ENCODE assay signal across 8 mouse cellular contexts in genomic region chr5:144963401-144963800, GRCm38 (mm10). TPM values are rescaled to one million over a fixed set of nuclear protein-coding genes. Genes with fewer than 3 reads are reported as not detected.
DNase-seq lines count a peak whose midpoint lies in the region; ATAC-seq and TF ChIP-seq lines count a peak whose summit lies in the region.
"Had no signal": no experiment of that assay in that cellular context is flagged by ENCODE, and none has a peak within 500 bp of the region (broad histone marks: within the 10 kb centered on the region; RNA-seq: fewer than 3 reads in every experiment).

No protein-coding gene starts in this region.

- peak overlapping the region; percentile 66 for H3K27ac ChIP-seq in forebrain, embryonic 12.5 days
- H3K27ac ChIP-seq in hindbrain, embryonic 13.5 days, result peak overlapping the region; percentile 67
- H3K27ac ChIP-seq in limb, embryonic 14.5 days (replicated peaks; ENCODE audit: low read depth, low read length), result peak overlapping the region; percentile 76
- peak overlapping the region; percentile 66 for H3K27ac ChIP-seq in neural tube, embryonic 15.5 days (replicated peaks)
- H3K27ac ChIP-seq: liver, embryonic 14.5 days had no signal

- no peak for TF ChIP-seq POLR2A in limb, embryonic 14.5 days (IDR thresholded peaks at IDR 0.05; ENCODE audit: borderline replicate concordance, extremely low read depth, insufficient read depth, insufficient read length)

- peaks cover 15% of the 10 kb centered on the region for H3K27me3 ChIP-seq in forebrain, embryonic 12.5 days
- H3K27me3 ChIP-seq in hindbrain, embryonic 13.5 days, result peaks cover 10% of the 10 kb centered on the region
- H3K27me3 ChIP-seq in limb, embryonic 14.5 days (ENCODE audit: control insufficient read depth, insufficient read depth, low read length), result no peaks in the 10 kb centered on the region
- H3K27me3 ChIP-seq in neural tube, embryonic 15.5 days (replicated peaks), result no peaks in the 10 kb centered on the region

- peaks cover 45% of the 10 kb centered on the region for H3K4me1 ChIP-seq in forebrain, embryonic 12.5 days
- peaks cover 59% of the 10 kb centered on the region for H3K4me1 ChIP-seq in hindbrain, embryonic 13.5 days (replicated peaks)
- H3K4me1 ChIP-seq in limb, embryonic 14.5 days (ENCODE audit: control insufficient read depth, insufficient read depth, low read length), result peaks cover 26% of the 10 kb centered on the region
- H3K4me1 ChIP-seq in neural tube, embryonic 15.5 days, result peaks cover 55% of the 10 kb centered on the region

- DNase-seq in right cerebral cortex, postnatal 4 days, result peak; percentile 47
- no peak for DNase-seq in right cerebral cortex, postnatal 25 days
- no peak for DNase-seq in limb, embryonic 14.5 days (ENCODE audit: low spot score)
- no peak for DNase-seq in layer of hippocampus, adult 9-10 months (ENCODE audit: low spot score)

- no peaks in the 10 kb centered on the region for H3K36me3 ChIP-seq in forebrain, embryonic 12.5 days (replicated peaks)
- H3K36me3 ChIP-seq in hindbrain, embryonic 13.5 days, result no peaks in the 10 kb centered on the region
- no peaks in the 10 kb centered on the region for H3K36me3 ChIP-seq in limb, embryonic 14.5 days (ENCODE audit: control insufficient read depth, insufficient read depth, low read length)
- no peaks in the 10 kb centered on the region for H3K36me3 ChIP-seq in neural tube, embryonic 15.5 days

- H3K9ac ChIP-seq in forebrain, embryonic 12.5 days, result no peak overlapping the region; the same call in 1 of the 2 replicates
- H3K9ac ChIP-seq in hindbrain, embryonic 13.5 days, result peak overlapping the region; percentile 55; the same call in 1 of the 2 replicates
- no peak overlapping the region for H3K9ac ChIP-seq in limb, embryonic 14.5 days (ENCODE audit: low read depth, low read length, severe bottlenecking)
- H3K9ac ChIP-seq in neural tube, embryonic 15.5 days (replicated peaks), result peak overlapping the region; percentile 30; the same call in 1 of the 2 replicates
- H3K9ac ChIP-seq: liver, embryonic 14.5 days had no signal

- H3K4me3 ChIP-seq in forebrain, embryonic 12.5 days (replicated peaks), result peak overlapping the region; percentile 14; the same call in 1 of the 2 replicates
- H3K4me3 ChIP-seq in hindbrain, embryonic 13.5 days, result peak overlapping the region; percentile 78
- peak overlapping the region; percentile 94 for H3K4me3 ChIP-seq in limb, embryonic 14.5 days (replicated peaks; ENCODE audit: low read length)
- peak overlapping the region; percentile 95 for H3K4me3 ChIP-seq in neural tube, embryonic 15.5 days (replicated peaks)

- no peaks in the 10 kb centered on the region for H3K9me3 ChIP-seq in forebrain, embryonic 12.5 days
- no peaks in the 10 kb centered on the region for H3K9me3 ChIP-seq in hindbrain, embryonic 13.5 days
- no peaks in the 10 kb centered on the region for H3K9me3 ChIP-seq in limb, embryonic 14.5 days (ENCODE audit: control insufficient read depth, low read length)
- no peaks in the 10 kb centered on the region for H3K9me3 ChIP-seq in neural tube, embryonic 15.5 days (replicated peaks)

- no peak for ATAC-seq in forebrain, embryonic 12.5 days (ENCODE audit: low FRiP score)
- no peak for ATAC-seq in hindbrain, embryonic 13.5 days (ENCODE audit: low FRiP score)
- ATAC-seq in limb, embryonic 14.5 days (ENCODE audit: low FRiP score, low read depth), result no peak
- no peak for ATAC-seq in neural tube, embryonic 15.5 days (ENCODE audit: low FRiP score)

- peak overlapping the region; percentile 75 for H3K4me2 ChIP-seq in forebrain, embryonic 12.5 days
- H3K4me2 ChIP-seq in hindbrain, embryonic 13.5 days, result peak overlapping the region; percentile 58
- H3K4me2 ChIP-seq in limb, embryonic 14.5 days (replicated peaks; ENCODE audit: low read depth, low read length, severe bottlenecking), result peak overlapping the region; percentile 71
- H3K4me2 ChIP-seq in neural tube, embryonic 15.5 days, result peak overlapping the region; percentile 71

- WGBS in forebrain, embryonic 12.5 days, result 71% methylated on average over 3 of the region's 3 CpGs
- WGBS in hindbrain, embryonic 13.5 days, result 58% methylated on average over 3 of the region's 3 CpGs
- WGBS in limb, embryonic 14.5 days, result 22% methylated on average over 3 of the region's 3 CpGs
- WGBS in neural tube, embryonic 15.5 days, result 45% methylated on average over 3 of the region's 3 CpGs

RNA-seq across cellular contexts. Expression of gene Smurf1, which starts 2.2 kb away (rescaled TPM):
- 22.7 and 24.7 TPM in 2 replicates for polyA plus RNA-seq in forebrain, embryonic 12.5 days (2016; fragmentation: Nextera tagmentation; extraction: Ambion mirVana)
- polyA plus RNA-seq in hindbrain, embryonic 13.5 days (2015; fragmentation: Nextera tagmentation; extraction: Ambion mirVana), result 28.2 and 28.4 TPM in 2 replicates
- polyA plus RNA-seq in limb, embryonic 14.5 days (2012; rRNA removed), result 28.3 and 33.7 TPM in 2 replicates
- polyA plus RNA-seq in limb, embryonic 14.5 days (2014; fragmentation: Nextera tagmentation; extraction: Ambion mirVana), result 24.7 and 25.8 TPM in 2 replicates
- polyA plus RNA-seq in neural tube, embryonic 15.5 days (2015; fragmentation: Nextera tagmentation; extraction: Ambion mirVana), result 22.4 and 23.7 TPM in 2 replicates

Comparison
In these comparisons a context has a peak if more than half of its experiments do, and no peak if none do; other contexts are left out.
1. H3K4me3 ChIP-seq: peak in every context shown above with its lines; median percentile 95 in neural tube, embryonic 15.5 days; 94 in limb, embryonic 14.5 days; 78 in hindbrain, embryonic 13.5 days; 14 in forebrain, embryonic 12.5 days.
2. H3K9ac ChIP-seq: peak in hindbrain, embryonic 13.5 days (single experiment) and neural tube, embryonic 15.5 days (single experiment); none in forebrain, embryonic 12.5 days (single experiment) and limb, embryonic 14.5 days (single experiment).
3. Peak in every context shown above with its lines, with median percentiles within 50 percentile points of each other: H3K27ac ChIP-seq and H3K4me2 ChIP-seq.